Mouse (Mus musculus): ENCODE data around the gene Nek7.

Gene Nek7

DNA sequence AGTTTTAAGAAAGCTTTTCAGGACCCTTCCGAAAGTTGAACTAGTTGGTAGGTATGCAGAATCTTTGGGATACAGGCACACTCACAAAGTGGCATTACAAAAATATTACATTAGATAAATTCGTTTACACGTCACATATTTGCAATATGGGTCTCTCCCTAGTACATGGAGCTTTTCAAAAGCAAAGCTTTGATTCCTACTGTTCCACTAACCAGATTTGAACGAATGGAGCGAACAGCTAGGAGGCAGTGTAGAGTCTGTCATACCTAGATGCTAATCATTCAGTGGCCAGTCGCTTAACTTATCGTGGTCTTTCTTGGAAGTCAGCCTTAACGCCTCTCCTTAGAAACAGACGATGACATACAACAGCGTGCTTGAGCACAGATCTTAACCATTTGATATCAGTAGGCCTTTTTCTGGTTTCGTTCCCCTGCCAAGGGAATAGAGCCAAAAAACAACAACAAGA is at the start of gene Nek7:
Gene Nek7 (minus strand): TSS at position 146 of the 466 bp plus-strand sequence.
- in situ Hi-C loops (cut with MboI; ENCODE audit: low sequenced_read_pairs), result no loop called here

GRCm38 (mm10) chr1:138662342-138662741 is 42.4 kb upstream of the Nek7 start:
- in situ Hi-C loops (cut with MboI; ENCODE audit: low sequenced_read_pairs), result no loop called here

GRCm38 (mm10) chr1:138654212-138654611 is 34.3 kb upstream of the Nek7 start:
- in situ Hi-C loops (cut with MboI; ENCODE audit: low sequenced_read_pairs), result no loop called here

DNA sequence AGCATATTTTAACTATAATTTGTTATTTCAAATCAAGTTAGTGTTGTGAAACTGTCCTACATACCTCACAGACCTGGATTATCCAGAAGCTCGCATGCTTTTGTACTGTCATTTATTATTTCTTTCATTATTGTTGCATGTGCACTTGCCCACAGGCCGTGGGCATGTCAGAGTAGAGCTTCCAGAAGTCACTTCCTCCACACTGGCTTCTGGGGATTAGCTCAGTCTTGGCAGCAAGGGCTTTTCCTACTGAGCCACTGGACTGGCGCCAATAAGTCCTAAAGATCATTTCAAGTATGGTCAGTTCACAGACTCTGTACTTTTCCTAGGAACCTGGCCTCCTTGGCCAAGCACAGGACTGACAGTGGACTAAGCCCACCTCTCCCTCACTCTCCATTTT is 25.1 kb upstream of the Nek7 start:
- in situ Hi-C loops (cut with MboI; ENCODE audit: low sequenced_read_pairs), result no loop called here

DNA sequence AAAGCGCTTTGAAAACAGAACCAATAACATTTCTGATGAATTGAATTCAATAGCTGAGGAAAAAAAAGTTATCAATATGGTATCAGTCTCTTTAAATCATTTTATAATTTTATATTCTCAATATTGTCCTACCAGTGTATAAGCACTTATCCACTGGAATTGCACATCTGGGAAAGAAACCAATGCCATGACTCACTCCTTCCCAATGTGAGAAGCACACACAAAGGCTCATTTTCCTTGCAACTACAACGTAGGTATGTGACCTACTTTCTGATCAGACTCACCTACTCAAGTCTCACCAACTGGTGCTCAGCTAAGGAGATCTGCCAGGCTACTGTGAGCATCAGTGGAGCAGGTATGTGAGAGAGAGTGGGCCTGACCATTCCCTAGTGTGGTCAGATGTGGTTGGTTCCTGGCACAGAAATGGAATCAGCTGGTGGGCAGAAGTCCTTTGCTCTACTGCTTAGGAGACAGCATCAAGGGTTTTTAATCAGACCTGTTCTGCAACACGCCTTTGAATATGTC is 23.4 kb upstream of the Nek7 start:
- in situ Hi-C loops (cut with MboI; ENCODE audit: low sequenced_read_pairs), result no loop called here

GRCm38 (mm10) chr1:138640934-138641461 is 21.1 kb upstream of the Nek7 start:
- in situ Hi-C loops (cut with MboI; ENCODE audit: low sequenced_read_pairs), result no loop called here

GRCm38 (mm10) chr1:138637850-138638249 is 17.9 kb upstream of the Nek7 start:
- in situ Hi-C loops (cut with MboI; ENCODE audit: low sequenced_read_pairs), result no loop called here

- in situ Hi-C loops (cut with MboI; ENCODE audit: low sequenced_read_pairs), result no loop called here
Measured at GRCm38 (mm10) chr1:138634561-138634960, 14.6 kb upstream of the Nek7 start.

GRCm38 (mm10) chr1:138628919-138629318 is 9.0 kb upstream of the Nek7 start:
- in situ Hi-C loops (cut with MboI; ENCODE audit: low sequenced_read_pairs), result no loop called here

DNA sequence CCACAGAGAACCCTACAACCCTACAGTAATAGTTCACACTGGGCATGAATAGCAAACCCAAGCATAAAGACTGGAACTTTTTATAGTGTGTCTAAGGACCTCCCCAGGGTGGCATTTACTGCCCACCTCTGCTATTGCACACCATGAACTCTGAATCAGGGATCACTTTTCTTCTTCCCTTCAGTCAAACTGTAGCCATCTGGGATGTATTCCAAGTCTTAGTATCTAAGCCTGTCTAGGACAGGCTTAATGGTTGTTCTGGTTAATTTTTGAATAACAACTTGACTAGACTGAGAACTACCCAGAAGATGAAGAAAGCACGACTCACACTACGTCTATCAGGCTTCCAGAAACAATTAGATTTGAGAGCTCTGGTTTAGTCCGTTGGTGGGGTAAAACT is 8.5 kb upstream of the Nek7 start:
- in situ Hi-C loops (cut with MboI; ENCODE audit: low sequenced_read_pairs), result no loop called here

DNA sequence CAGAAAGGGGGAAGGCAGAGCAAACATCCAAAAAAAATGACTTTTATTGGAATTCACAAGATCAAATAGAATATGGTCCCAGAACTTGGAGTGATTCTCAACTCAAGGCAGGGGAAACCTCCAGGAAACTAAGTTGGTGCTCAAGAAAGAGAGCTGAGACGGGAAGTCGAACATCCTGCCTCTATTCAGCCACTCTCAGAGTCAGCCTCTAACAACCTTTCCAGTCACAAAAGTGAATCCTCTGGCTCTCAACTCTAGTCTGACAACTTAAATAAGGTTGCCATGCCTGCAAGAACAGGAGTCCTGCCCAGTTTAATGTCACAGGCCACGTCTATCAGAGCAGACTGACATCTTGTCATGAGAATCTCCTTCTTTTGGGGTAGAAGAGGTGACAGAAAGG is 7.9 kb upstream of the Nek7 start:
- in situ Hi-C loops (cut with MboI; ENCODE audit: low sequenced_read_pairs), result no loop called here

DNA sequence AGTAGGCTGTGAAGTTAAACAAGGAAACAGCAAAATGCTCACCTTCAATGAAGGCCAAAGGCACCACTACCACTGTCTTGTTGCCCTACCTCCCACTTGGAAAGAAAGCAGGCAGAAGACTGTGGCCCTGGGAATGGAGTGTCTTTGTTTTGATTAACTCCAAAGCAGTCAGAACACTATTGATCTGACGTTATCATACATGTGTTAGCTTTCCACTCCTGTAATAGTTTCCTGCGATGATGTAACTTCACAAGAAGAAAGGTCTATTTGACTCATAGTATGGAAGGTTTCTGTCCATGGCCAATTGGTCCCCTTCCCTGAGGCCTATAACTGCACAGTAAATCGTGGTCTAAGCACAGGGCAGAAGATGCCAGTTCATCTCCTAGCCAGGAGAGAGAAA is 6.3 kb upstream of the Nek7 start:
- in situ Hi-C loops (cut with MboI; ENCODE audit: low sequenced_read_pairs), result no loop called here

DNA sequence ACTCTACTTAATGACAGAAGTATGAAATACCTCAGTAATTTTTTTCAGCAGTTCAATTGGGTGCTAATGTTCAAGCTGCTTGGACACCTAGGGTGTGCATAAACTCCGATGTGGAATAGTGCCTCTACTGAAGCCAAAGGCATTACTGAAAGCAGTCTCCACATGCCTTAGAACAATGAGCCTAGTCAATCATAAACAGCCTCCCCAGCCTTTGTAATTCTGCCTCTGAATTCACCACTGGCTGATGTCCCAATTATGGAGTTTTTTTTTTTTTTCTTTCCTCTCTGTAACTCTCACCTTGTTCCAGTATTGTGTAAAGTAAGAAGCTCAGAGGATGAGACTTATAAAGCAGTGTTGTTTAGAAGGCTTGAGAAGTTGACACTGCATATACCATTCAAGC is 3.9 kb upstream of the Nek7 start:
- in situ Hi-C loops (cut with MboI; ENCODE audit: low sequenced_read_pairs), result no loop called here

DNA sequence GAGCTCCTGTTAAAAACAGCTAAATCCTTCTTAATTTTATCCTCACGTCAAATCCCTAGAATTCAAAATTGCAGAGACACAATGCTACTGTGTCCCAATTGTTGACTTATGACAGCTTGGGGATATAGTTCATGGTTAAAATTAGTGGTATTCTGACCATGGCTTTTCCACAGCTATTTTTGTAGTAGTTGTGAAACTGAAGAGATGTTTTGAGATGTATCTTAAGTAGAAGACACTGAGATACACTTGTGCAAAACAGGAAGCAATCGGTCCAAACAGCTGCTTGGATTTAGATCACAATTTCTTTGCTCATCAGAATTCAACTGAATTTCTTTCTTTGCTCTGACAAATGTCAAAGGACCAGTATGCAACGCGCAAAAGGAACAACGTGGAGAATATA is 2.9 kb upstream of the Nek7 start:
- in situ Hi-C loops (cut with MboI; ENCODE audit: low sequenced_read_pairs), result no loop called here

DNA sequence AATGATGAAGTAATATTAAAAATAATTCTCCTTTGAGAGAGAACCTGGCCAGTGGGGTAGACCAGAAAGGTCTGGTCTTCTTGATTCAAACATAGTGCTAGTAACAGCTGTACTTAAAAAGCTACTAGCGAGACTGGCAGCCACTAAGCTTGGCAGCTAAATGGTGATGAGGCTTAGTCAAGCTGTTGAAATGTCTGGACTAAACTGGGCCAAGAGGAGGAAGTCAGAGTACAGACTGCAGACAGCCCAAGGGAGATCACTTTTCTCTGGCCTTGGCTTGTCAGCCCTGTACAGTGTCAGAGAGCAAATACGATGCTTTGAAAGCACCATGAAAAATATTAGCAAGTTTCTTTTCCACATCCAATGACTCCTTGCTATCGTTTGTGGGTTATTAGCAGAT is 2.5 kb upstream of the Nek7 start:
- in situ Hi-C loops (cut with MboI; ENCODE audit: low sequenced_read_pairs), result no loop called here

DNA sequence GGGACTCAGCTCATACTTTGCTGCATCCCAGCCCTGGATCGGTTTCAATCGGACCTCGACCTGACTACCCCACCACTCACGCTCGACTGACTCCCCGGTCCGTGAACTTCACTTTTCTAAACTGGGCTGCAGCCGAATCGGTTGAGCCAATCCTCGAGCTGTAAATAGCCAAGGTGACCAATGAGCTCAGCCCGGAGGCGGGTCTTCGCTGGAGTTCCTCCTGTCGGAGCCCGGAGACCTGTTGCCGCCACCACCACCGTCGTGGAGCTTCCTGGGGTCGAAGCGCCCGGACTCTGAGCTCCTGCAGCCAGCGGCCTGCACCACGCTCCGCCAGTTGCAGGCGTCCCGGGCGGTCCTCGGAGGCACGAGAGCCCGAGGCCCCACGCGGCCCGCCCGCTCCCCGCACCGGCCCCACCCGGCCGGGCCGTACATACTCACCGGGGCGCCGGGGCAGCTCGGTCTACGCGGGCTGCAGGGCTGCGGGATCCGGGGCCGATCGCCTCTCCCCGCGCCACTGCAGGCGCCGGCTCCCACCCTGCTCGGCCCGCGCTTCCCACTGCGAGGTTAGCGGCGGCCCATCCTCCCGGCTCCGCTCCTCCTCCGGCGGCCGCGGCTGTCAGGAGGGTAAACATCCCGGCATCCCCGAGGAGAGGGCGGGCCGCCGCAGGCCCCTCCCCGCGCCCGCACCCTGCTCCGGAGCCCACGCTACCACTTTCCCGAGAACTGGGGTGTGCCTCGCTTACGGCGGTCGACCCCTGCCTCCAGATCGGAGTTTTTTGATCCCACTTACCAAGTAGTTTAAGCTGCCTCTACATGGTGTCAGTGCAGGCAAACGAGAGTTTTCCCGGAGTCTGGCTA is 598 bp downstream of the Nek7 start:
- in situ Hi-C loops (cut with MboI; ENCODE audit: low sequenced_read_pairs), result no loop called here

DNA sequence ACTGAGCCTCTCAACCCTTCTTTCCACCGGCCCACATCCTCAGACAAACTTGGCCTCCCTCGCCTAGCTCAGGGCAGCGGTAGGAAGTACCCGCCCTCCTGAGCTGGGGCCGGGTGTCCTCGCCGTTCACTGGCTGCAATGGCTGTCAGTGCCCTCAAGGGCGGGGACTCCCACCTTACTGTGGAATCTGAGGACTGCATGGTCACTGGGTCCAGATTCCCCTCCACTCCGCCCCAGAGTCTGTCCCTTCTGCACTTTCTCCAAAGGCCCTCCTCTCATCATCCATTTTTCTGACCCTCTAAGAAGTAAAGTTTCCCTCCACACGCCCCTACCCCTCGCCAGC is 2.0 kb downstream of the Nek7 start:
- in situ Hi-C loops (cut with MboI; ENCODE audit: low sequenced_read_pairs), result no loop called here

GRCm38 (mm10) chr1:138617279-138618011 is 2.5 kb downstream of the Nek7 start:
- in situ Hi-C loops (cut with MboI; ENCODE audit: low sequenced_read_pairs), result no loop called here

DNA sequence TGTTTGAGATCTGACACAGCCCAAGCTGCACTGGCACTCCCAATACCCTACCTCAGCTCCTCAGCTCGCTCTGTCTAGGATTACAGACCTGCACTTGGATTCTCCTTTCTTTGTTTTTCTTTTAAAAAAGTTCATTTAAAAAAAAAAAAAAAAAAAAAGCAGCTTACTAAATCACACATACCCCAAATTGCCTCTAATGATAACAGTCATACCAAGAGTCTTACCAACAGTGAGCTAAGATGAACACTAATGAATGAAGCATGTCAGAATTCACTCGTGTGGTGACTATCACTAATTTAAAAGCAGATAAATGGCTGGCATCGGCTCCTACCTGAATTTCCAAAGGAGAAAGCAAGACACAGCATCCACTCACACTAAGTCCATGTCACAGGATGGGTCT is 4.6 kb downstream of the Nek7 start:
- in situ Hi-C loops (cut with MboI; ENCODE audit: low sequenced_read_pairs), result no loop called here

- in situ Hi-C loops (cut with MboI; ENCODE audit: low sequenced_read_pairs), result no loop called here
Measured at GRCm38 (mm10) chr1:138614552-138615287, 5.2 kb downstream of the Nek7 start.

DNA sequence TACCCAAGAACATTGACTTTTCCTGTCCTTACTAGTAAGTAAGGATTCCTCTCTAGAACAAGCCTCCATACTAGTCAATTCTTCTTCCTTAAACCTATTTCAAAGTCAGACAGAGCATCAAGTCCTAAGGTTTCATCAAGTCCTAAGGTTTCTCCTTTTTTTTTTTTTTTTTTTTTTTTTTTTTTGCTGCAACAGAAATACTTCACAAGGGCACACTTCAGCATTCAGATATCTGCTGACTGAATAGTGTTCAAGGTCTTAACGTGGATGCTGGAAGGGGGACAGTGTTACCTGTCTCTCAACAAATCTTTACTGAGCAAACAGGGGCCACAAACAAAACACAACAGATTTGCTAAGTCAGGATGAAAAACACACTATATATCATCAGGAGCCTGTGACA is 7.8 kb downstream of the Nek7 start:
- in situ Hi-C loops (cut with MboI; ENCODE audit: low sequenced_read_pairs), result no loop called here

All from CH12F3 (cell line).